Mouse (Mus musculus): ENCODE measurements around the gene Retreg3.
A peak's percentile ranks its signal among the peaks of the same experiment; 100 is the strongest.

Gene Retreg3

DNA sequence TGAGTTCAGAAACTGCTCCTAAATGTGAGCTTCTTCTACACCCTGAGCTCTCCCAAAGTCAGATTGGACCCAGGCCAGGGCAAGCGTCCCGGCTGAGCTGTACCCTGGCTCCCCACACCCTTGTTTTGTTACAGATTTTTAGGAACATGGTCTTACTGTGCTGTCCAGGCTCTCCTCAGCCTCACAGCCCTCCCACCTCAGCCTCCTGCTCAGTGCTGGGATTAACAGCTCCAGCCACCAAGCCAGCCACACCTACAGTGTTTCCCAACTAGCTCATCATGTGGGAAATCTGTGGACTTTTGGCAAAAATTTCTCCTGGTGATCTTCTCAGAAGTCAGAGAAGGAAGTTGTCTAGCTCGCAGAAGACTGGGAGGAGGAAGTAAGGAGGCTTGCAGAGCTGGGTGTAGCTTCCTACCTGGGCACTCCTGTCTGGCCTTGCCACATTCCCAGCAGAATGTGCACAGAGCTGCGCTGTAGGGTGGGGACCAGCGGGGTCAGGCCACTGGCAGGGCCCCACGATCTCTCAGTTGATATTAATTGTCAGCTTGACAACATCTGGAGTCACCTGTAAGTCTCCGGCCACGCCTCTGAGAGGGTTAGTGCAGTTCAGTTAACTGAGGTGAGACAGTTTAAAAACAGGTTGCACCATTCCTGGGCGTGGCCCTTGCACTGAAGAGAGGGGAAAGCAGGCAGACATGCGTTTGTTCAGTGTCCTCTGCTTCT, 66.8 kb downstream of the Retreg3 start:
- peak in 1 of 2 experiments; percentile 48 for DNase-seq (ENCODE audit: low spot score in 2 of 2)

DNA sequence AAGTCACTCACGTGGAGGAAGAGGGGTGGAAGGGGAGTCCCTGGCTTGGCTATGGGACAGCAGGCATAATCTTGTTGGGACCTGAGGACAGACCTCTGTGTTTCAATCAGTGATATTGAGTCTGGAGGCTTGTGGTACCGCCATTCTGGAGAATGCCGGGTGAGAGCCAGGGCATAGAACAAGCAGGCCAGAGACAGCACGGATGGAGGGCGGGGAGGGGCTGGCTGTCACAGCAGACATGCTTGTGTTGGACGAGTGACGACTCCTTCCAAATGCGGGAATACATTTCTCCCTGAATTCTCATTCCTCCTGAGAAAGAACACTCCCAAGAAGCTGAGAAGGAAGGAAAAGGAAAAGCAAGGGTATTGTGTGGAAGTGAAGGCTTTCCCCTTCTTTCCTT, 68.1 kb downstream of the Retreg3 start:
- DNase-seq (ENCODE audit: low spot score in 2 of 2) = no peak

DNA sequence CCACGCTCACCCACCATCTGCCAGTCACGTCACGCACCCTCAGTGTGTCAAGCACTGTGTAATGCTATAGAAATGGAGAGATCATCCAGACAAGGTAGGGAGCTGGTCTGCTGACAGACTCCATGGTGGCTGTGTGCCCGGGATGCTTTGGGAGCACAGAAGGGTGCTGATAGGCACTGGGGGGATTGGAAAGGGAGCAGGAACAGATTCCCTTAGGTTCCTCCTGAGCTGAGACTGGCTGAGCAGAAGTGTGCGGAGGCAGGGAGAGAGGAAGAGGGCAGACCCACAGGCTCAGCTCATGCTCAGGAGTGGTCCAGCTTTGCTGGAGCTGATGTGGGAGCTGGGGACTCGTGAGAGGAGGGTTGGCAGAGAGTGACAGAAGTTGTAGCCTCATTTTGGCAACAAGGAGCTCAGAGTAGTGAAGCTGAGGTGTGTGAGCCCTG, 68.6 kb downstream of the Retreg3 start:
- DNase-seq (ENCODE audit: low spot score in 2 of 2) = peak in 1 of 2 experiments; percentile 53

DNA sequence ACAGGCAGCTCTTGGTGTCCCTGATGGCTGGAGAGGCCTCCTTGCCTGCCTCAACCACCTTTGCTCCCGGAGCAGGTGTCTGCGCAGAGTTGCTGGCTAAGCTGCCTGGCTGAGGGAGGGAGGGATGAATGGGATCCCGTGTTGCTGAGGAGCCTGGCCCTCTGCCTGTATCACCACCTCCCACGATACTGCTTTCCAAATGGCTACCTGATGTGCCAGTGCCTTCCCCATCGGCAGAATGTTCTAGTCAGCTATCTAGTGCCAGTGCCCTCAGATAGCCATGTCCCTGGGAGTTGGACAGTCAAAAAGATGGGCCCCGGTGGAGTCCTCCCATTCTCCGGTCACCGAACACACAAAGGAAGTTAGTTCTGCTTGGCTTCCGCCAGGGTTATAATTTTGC, 69.3 kb downstream of the Retreg3 start:
- no peak for DNase-seq (ENCODE audit: low spot score in 2 of 2)

DNA sequence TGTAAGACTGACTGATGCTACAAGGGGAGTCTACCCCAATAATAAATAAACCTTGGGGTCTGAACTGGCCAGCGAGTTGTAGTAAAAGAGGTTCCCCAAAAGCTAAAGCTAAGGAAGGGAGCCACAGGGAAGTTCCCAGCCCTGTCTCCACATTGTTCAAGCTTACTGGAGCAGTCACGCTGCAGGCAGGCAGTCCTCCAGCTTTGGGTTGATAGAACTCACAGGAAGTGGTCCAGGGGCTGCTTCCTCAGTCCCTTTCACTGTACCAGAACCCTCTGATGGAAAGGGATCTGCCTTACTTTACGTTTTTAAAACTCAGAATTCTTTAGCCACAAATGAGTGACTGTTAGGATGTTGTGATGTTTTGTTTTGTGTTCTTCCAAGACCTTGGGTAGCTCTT, 72.2 kb downstream of the Retreg3 start:
- no peak for DNase-seq (ENCODE audit: low spot score in 2 of 2)

DNA sequence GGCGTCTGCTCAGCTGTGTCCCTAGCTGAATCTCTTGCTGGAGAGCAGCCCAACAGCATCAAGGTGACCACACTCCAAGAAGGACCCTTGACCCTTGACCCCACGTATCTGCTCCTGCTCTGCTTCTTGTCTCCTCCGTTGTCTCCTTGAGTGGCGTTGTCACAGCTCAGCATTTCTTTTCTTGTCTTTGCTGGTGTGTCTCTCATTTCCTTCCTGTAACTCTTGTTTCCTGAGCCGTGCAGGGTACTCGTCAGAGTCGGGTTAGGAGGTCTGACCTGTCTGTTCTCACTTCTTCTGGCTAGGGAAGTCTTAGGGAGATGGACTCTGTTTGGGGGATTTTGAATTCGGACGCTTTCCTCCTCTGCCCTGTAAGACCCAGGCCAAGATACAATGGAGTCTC, 73.3 kb downstream of the Retreg3 start:
- no peak for DNase-seq (ENCODE audit: low spot score in 2 of 2)

Data from right cerebral cortex, postnatal 36 days (tissue).